Mouse (Mus musculus) stomach, embryonic 14.5 days (tissue): ENCODE measurements around the gene Dnah14. TPM values are rescaled to one million over a fixed set of nuclear protein-coding genes. Genes with fewer than 3 reads are reported as not detected.
A peak's percentile ranks its signal among the peaks of the same experiment; 100 is the strongest.
"Not testable (repeated sequence)": the region's sequence is repeated elsewhere in the genome, so short reads cannot be mapped to it uniquely, and the experiment has no call there.

Source experiments
- ATAC-seq: fragments of 200-750 bp; cut with Nextera tagmentation; 2 replicates; pipeline ENCODE4 v1.8.0; 2017; ENCODE audit warnings: low read depth, moderate TSS enrichment; ENCODE audit not compliant: insufficient number of reproducible peaks, insufficient read depth, low FRiP score
- H3K27ac ChIP-seq: fragments of 300-500 bp; sonication (generic); 2 replicates; pipeline ENCODE4 v1.5.1; 2014; ENCODE audit warnings: mild to moderate bottlenecking, low read length, moderate library complexity, mixed read lengths
- H3K27me3 ChIP-seq: fragments of 300-500 bp; sonication (generic); 2 replicates; pipeline ENCODE4 v1.6.1; 2014; ENCODE audit warnings: low read length, control low read depth, mixed read lengths; ENCODE audit not compliant: control insufficient read depth, insufficient read depth
- H3K36me3 ChIP-seq: fragments of 300-500 bp; sonication (generic); 2 replicates; pipeline ENCODE4 v1.6.1; 2014; ENCODE audit warnings: mild to moderate bottlenecking, control low read depth, low read length, moderate library complexity, mixed read lengths; ENCODE audit not compliant: control insufficient read depth, insufficient read depth
- H3K4me1 ChIP-seq: fragments of 300-500 bp; sonication (generic); 2 replicates; pipeline ENCODE4 v1.6.1; 2014; ENCODE audit warnings: low read length, control low read depth, mixed read lengths; ENCODE audit not compliant: control insufficient read depth, insufficient read depth
- H3K4me2 ChIP-seq: fragments of 300-500 bp; sonication (generic); replicated peaks from 2 replicates; pipeline ENCODE4 v1.6.1; 2014; ENCODE audit warnings: low read depth, low read length, control low read depth
- H3K4me3 ChIP-seq: fragments of 300-500 bp; sonication (generic); 2 replicates; pipeline ENCODE4 v1.5.1; 2014; ENCODE audit warnings: low read depth, low read length, control low read depth
- H3K9ac ChIP-seq: fragments of 300-500 bp; sonication (generic); replicated peaks from 2 replicates; pipeline ENCODE4 v1.6.1; 2014; ENCODE audit warnings: low read depth, mild to moderate bottlenecking, control low read depth, low read length, moderate library complexity, mixed read lengths
- H3K9me3 ChIP-seq: fragments of 300-500 bp; sonication (generic); 2 replicates; pipeline ENCODE4 v1.6.1; 2016; ENCODE audit warnings: low read depth, low read length, control low read depth; ENCODE audit not compliant: control insufficient read depth
- WGBS: fragments of 180-500 bp; shearing (Covaris S2); extraction: QIAGEN DNeasy Blood & Tissue Kit; methylation state at CpG from one replicate; pipeline ENCODE4 v1.1.7; 2014; 5-methylcytosine and 5-hydroxymethylcytosine counted together
- polyA plus RNA-seq: library from polyadenylated mRNA; unstranded; fragments of >200 nt; fragmentation: Nextera tagmentation; extraction: Ambion mirVana; gene quantifications from 2 replicates; pipeline ENCODE4 v1.2.1, GENCODE M21; 2014

The Dnah14 gene
- polyA plus RNA-seq, 1 experiment from 2014 or later = 2.0 TPM

DNA sequence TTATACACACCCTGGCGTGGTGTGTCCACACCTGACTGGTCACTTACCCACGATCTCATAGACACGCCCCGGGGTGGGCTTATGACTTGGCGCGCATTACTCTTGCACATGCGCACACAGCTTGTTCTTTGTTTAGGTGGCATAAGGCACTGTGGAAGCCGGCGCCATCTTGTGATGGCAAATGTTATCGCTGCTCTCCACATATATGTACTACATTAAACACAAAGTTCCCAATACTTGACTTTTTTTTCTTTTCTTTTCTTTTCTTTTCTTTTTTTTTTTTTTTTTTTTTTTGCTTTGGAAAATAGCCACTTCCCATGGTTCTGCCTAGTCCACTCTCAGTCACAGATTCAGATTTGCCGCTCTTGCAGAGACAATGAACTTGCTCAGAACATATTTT, 206.2 kb downstream of the Dnah14 start:
- not testable (repeated sequence) for H3K4me2 ChIP-seq
- 97% methylated on average over 9 of the region's 11 CpGs for WGBS

DNA sequence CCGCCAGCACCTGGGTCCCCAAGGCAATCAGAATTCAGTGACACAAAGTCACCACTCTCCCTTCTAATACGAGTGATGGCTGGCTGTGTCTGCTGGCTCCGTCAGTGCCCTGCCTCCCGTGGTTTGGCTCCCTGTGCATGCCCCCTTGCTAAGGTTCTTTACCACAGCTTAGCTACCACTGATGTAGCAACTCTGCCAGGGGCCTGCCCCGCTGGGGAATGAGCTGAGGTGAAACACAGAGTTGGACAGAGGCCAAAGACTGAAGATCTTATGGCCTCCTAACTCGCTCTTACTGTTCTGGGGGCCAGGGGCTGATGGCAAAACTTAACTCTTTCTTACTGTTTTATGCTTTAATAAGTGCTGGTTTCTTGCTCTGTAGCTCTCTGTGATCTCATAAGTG, 213.6 kb downstream of the Dnah14 start:
- H3K27ac ChIP-seq = no peak overlapping the region
- H3K4me1 ChIP-seq = no peaks in the 10 kb centered on the region
- WGBS = 39% methylated on average over 6 of the region's 6 CpGs
- no peak overlapping the region for H3K9ac ChIP-seq
- no peaks in the 10 kb centered on the region for H3K27me3 ChIP-seq
- ATAC-seq = no peak
- no peak overlapping the region for H3K4me2 ChIP-seq
- no peaks in the 10 kb centered on the region for H3K36me3 ChIP-seq
- no peak overlapping the region for H3K4me3 ChIP-seq
- H3K9me3 ChIP-seq = no peaks in the 10 kb centered on the region

More for the DNA sequence above, 206.2 kb downstream of the Dnah14 start:
- H3K4me3 ChIP-seq, H3K27me3 ChIP-seq, H3K9ac ChIP-seq, ATAC-seq, H3K9me3 ChIP-seq, H3K27ac ChIP-seq, H3K4me1 ChIP-seq, H3K36me3 ChIP-seq: not testable (repeated sequence)

DNA sequence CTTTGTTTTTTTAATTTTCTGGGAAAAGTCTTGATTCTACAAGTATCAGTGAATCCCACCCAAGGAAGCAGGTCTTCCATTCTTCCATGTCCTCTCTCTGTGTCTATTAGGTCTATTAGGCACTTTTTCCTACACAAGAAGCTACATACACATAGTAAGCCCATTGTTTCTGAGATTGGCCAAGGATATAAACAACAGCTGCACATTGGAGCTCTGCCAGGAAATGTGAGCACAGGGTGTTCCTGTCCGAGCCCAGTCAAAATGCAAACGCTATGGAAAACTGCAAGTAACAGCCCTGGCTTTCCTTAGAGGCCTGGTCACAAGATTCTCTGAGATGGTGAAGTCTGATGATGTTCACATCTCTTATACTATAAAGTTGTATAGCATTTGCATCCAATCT, 217.2 kb downstream of the Dnah14 start:
- 0 out of 2 replicates have a peak overlapping the region, but pooled peaks have one; percentile 12 for H3K27ac ChIP-seq
- H3K27me3 ChIP-seq = no peaks in the 10 kb centered on the region
- no peak overlapping the region for H3K4me3 ChIP-seq
- 17% methylated on average over 2 of the region's 2 CpGs for WGBS
- 0 out of 2 replicates have a peak, but pooled peaks have one; percentile 53 for ATAC-seq
- no peak overlapping the region for H3K9ac ChIP-seq
- no peak overlapping the region for H3K4me2 ChIP-seq
- H3K36me3 ChIP-seq = no peaks in the 10 kb centered on the region
- no peaks in the 10 kb centered on the region for H3K4me1 ChIP-seq
- no peaks in the 10 kb centered on the region for H3K9me3 ChIP-seq

DNA sequence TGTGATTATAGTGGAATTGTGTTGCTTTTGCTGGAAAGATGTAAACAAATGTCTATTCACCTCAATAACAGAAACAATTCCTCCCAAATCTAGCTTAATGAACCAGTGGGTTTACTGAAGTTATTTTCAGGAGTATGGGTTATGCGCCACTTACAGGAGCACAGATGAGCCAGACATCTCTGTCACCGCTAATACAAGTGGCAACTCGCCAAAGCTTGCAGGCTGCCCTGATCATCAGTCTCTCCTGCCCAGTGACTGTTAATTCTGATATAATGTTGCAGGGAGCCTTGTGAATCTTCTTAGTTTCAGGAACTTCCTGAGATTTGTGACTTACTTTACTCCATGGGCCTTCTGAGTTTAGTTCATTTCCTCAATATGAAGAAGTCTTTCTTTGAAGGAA, 223.6 kb downstream of the Dnah14 start:
- WGBS = 87% methylated on average over 3 of the region's 3 CpGs
- Histone ChIP-seq H3K9me3 (no peaks in the 10 kb centered on the region), H3K4me1 (no peaks in the 10 kb centered on the region), H3K9ac (no peak overlapping the region), H3K4me2 (no peak overlapping the region), H3K4me3 (no peak overlapping the region), H3K27me3 (no peaks in the 10 kb centered on the region), H3K36me3 (no peaks in the 10 kb centered on the region), H3K27ac (no peak overlapping the region)
- ATAC-seq = no peak

DNA sequence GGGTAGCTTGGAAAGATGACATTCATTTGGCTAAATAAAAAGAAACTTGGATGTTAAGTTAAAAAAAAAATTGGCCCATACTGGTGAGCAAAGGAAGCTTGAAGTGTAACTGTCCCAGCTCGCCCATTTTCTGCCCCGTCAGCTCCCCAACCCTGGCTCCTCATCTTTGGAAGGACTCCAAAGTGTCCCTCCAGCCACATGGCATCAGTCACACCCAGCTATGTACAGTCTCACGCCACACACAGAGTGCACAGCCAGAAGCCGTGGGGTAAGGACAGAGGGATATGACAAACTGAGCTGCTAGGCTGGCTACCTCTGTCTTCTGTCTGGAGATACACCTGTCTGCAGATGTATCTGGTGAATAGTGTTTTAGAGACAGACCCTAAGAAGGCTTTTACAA, 224.3 kb downstream of the Dnah14 start:
- Histone ChIP-seq H3K27ac (no peak overlapping the region), H3K4me2 (no peak overlapping the region), H3K36me3 (no peaks in the 10 kb centered on the region), H3K9me3 (no peaks in the 10 kb centered on the region), H3K9ac (no peak overlapping the region), H3K4me3 (no peak overlapping the region), H3K4me1 (no peaks in the 10 kb centered on the region), H3K27me3 (no peaks in the 10 kb centered on the region)
- 82% methylated on average over 4 of the region's 4 CpGs for WGBS
- no peak for ATAC-seq

DNA sequence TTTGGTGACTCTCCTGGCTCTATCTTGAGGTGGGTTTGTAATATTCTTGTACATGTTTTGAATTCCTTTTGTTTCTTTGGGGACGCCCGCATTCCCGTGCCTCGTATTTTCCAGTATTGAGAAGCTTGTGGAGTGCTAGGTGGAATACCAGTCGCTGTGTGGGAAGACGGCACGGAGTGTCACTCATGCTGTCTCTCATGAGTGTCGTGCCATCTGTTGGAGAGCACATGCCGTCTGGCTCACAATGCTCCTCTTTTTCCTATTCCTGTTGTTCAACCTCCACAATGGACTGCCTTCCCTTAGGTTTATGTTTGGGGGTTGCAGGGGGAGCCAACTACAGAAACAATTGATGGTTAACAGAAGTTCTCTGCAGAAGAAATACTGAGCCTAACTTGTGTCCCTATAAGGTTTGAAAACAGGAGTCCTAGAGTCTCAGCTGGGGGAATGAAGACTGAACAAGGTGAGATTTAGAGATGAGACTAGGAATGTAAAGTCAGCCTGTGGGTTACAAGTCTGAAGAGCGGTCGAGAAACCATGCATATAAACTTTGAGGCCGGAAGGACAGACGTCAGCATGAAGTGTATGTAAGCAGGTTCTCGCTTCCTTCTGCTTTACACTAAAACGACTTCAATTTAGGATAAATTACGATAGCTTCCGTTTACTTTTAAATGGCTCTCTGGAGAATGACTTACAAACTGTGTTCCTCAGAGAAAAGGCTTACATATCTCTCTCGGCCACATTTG, 235.3 kb downstream of the Dnah14 start:
- Histone ChIP-seq H3K36me3 (peaks cover 20% of the 10 kb centered on the region), H3K27me3 (no peaks in the 10 kb centered on the region)
- 88% methylated on average over 18 of the region's 18 CpGs for WGBS

DNA sequence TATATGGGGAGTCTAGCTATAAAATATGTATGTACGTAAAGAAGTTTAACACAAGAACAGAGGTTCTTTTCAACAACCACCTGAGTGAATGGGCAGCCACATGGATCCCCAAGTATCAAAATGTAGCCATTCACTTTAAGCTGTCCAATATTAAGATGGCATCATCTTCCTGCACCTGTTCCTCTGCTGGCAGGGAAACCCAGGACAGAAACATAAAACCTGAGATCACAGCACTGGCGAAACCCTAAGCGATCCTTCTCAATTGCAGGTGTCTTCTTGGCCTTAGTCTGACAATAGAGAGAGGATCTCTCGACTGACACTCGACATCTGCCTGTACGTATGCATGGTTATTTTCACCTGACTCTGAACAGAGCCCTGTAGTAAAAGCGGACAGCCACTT, 250.4 kb downstream of the Dnah14 start:
- no peak overlapping the region for H3K4me2 ChIP-seq
- no peak overlapping the region for H3K9ac ChIP-seq
- peaks cover 74% of the 10 kb centered on the region for H3K36me3 ChIP-seq
- no peaks in the 10 kb centered on the region for H3K27me3 ChIP-seq
- no peaks in the 10 kb centered on the region for H3K9me3 ChIP-seq
- no peaks in the 10 kb centered on the region for H3K4me1 ChIP-seq
- 94% methylated on average over 7 of the region's 7 CpGs for WGBS
- no peak overlapping the region for H3K27ac ChIP-seq
- H3K4me3 ChIP-seq = no peak overlapping the region
- no peak for ATAC-seq

More for the DNA sequence above, 235.3 kb downstream of the Dnah14 start:
- no peak for ATAC-seq
- H3K4me1 ChIP-seq = no peaks in the 10 kb centered on the region
- H3K4me2 ChIP-seq = no peak overlapping the region
- H3K27ac ChIP-seq = no peak overlapping the region
- H3K9me3 ChIP-seq = no peaks in the 10 kb centered on the region
- H3K4me3 ChIP-seq = no peak overlapping the region
- H3K9ac ChIP-seq = no peak overlapping the region

DNA sequence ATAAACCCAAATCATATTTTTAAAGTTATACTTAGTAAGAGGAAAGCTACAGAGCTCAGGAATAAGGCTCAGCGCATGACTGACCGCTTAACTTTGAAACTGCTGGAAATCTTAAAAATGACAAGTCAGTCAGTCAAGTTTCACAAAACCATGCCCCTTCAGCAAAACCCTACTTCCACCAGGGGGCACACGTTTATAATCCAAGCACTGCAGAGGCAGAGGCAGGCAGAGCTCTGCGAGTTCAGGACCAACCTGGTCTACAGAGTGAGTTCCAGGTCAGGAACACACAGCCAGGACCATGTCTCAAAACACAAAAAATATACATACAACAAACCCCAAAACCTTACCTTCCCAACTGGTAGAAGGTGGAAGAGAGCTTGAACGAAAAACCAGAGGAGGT, 252.0 kb downstream of the Dnah14 start:
- H3K36me3 ChIP-seq = peaks cover 76% of the 10 kb centered on the region
- H3K4me1 ChIP-seq = no peaks in the 10 kb centered on the region
- ATAC-seq = no peak
- no peak overlapping the region for H3K4me2 ChIP-seq
- WGBS = 88% methylated on average over 5 of the region's 5 CpGs
- H3K27me3 ChIP-seq = no peaks in the 10 kb centered on the region
- H3K27ac ChIP-seq = no peak overlapping the region
- no peak overlapping the region for H3K4me3 ChIP-seq
- no peak overlapping the region for H3K9ac ChIP-seq
- H3K9me3 ChIP-seq = no peaks in the 10 kb centered on the region

DNA sequence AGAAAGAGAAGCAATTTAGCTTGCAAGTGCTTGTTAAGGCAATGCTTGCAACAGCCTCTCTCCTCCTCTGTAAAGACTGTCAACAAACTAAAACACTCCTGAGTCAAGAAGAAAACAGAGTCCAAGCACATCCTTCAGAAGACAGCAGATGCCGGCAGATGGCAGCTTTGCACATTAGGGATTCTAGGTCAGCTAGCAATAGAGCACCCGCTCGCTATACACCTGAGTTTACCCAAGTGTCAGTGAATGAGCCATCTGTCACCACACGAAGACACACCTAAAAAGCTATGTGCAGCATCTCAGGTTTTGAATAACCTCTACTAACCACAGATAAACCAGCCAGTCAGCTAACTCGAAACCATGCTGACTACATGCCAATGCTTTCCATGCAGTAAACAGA, 256.4 kb downstream of the Dnah14 start:
- WGBS = 86% methylated on average over 5 of the region's 5 CpGs
- H3K9me3 ChIP-seq = no peaks in the 10 kb centered on the region
- H3K9ac ChIP-seq = no peak overlapping the region
- H3K36me3 ChIP-seq = peaks cover 63% of the 10 kb centered on the region
- no peak overlapping the region for H3K4me2 ChIP-seq
- no peak overlapping the region for H3K27ac ChIP-seq
- no peak overlapping the region for H3K4me3 ChIP-seq
- no peaks in the 10 kb centered on the region for H3K4me1 ChIP-seq
- no peaks in the 10 kb centered on the region for H3K27me3 ChIP-seq
- no peak for ATAC-seq
